Mouse (Mus musculus) myocyte (in vitro differentiated cells): ENCODE results near the gene Csrp2. TPM values are rescaled to one million over a fixed set of nuclear protein-coding genes. Genes with fewer than 3 reads are reported as not detected.

Experiments used
- H3K27me3 ChIP-seq: one replicate; pipeline ENCODE4 v1.6.1; 2011; ENCODE audit not compliant: control insufficient read depth, insufficient read depth, insufficient read length
- H3K36me3 ChIP-seq: one replicate; pipeline ENCODE4 v1.6.1; 2011; ENCODE audit not compliant: control insufficient read depth, insufficient read depth
- H3K4me2 ChIP-seq: one replicate; pipeline ENCODE4 v1.6.1; 2011; ENCODE audit warnings: low read depth, control low read depth
- H3K4me3 ChIP-seq: one replicate; pipeline ENCODE4 v1.5.1; 2011; ENCODE audit warnings: mild to moderate bottlenecking, control low read depth, moderate library complexity
- H3K79me2 ChIP-seq: one replicate; pipeline ENCODE4 v1.6.1; 2011; ENCODE audit not compliant: control insufficient read depth, insufficient read depth
- H3ac ChIP-seq: one replicate; pipeline ENCODE4 v1.6.1; 2011; ENCODE audit not compliant: control insufficient read depth, insufficient read length
- CEBPB ChIP-seq: IDR thresholded peaks from 2 replicates; pipeline ENCODE4 v1.6.1; 2011; ENCODE audit warnings: mild to moderate bottlenecking, moderate library complexity; ENCODE audit not compliant: poor library complexity, insufficient read depth, severe bottlenecking
- E2F4 ChIP-seq: IDR thresholded peaks from one replicate; pipeline ENCODE4 v1.6.1; 2011; ENCODE audit warnings: mild to moderate bottlenecking, control low read depth, moderate library complexity; ENCODE audit not compliant: insufficient read depth
- MAX ChIP-seq: IDR thresholded peaks from one replicate; pipeline ENCODE4 v1.6.1; 2011; ENCODE audit warnings: low read depth, mild to moderate bottlenecking, control low read depth
- MYOD1 ChIP-seq, 3 experiments: IDR thresholded peaks; one replicate each; pipeline ENCODE4 v1.6.1; 2011; ENCODE audit warnings: control low read depth in 2 of 3, low read depth in 2 of 3, mild to moderate bottlenecking in 2 of 3, moderate library complexity in 1 of 3; ENCODE audit not compliant: insufficient read length in 2 of 3, control insufficient read depth in 1 of 3
- MYOG ChIP-seq, 3 experiments: IDR thresholded peaks; one replicate each; pipeline ENCODE4 v1.6.1; 2011; ENCODE audit warnings: control low read depth in 2 of 3, low read depth in 2 of 3, mild to moderate bottlenecking in 2 of 3; ENCODE audit not compliant: insufficient read length in 2 of 3, control insufficient read depth in 1 of 3, insufficient read depth in 1 of 3
- POLR2A ChIP-seq: IDR thresholded peaks from one replicate; pipeline ENCODE4 v1.6.1; 2011; ENCODE audit warnings: low read depth, mild to moderate bottlenecking, control low read depth, moderate library complexity; ENCODE audit not compliant: insufficient read length
- POLR2AphosphoS2 ChIP-seq: IDR thresholded peaks from one replicate; pipeline ENCODE4 v1.6.1; 2011; ENCODE audit warnings: low read depth, control low read depth; ENCODE audit not compliant: insufficient read length
- REST ChIP-seq: IDR thresholded peaks from one replicate; pipeline ENCODE4 v1.6.1; 2011; ENCODE audit warnings: mild to moderate bottlenecking, control low read depth, moderate library complexity; ENCODE audit not compliant: insufficient read depth, insufficient read length
- SRF ChIP-seq: IDR thresholded peaks from one replicate; pipeline ENCODE4 v1.6.1; 2011; ENCODE audit warnings: low read depth; ENCODE audit not compliant: control insufficient read depth, insufficient read length
- TCF12 ChIP-seq: IDR thresholded peaks from one replicate; pipeline ENCODE4 v1.6.1; 2011; ENCODE audit warnings: mild to moderate bottlenecking, control low read depth; ENCODE audit not compliant: poor library complexity, insufficient read depth, severe bottlenecking
- TCF3 ChIP-seq: IDR thresholded peaks from one replicate; pipeline ENCODE4 v1.6.1; 2011; ENCODE audit warnings: low read depth, control low read depth; ENCODE audit not compliant: insufficient read length
- USF1 ChIP-seq: IDR thresholded peaks from one replicate; pipeline ENCODE4 v1.6.1; 2011; ENCODE audit warnings: low read depth, mild to moderate bottlenecking, control low read depth, moderate library complexity
- polyA plus RNA-seq: library from polyadenylated mRNA; unstranded; fragments of >200 nt; fragmentation: generic; extraction: Trizol; gene quantifications from one replicate; pipeline ENCODE4 v1.2.1, GENCODE M21; 2012; ENCODE audit warnings: missing spikeins

The Csrp2 gene
- polyA plus RNA-seq, 1 experiment = 264 TPM

GRCm38 (mm10) chr10:110879426-110880066, 40.0 kb upstream of the Csrp2 start:
- peak overlapping the region; percentile 41 for H3K4me2 ChIP-seq
- no peaks in the 10 kb centered on the region for H3K79me2 ChIP-seq
- H3K36me3 ChIP-seq = no peaks in the 10 kb centered on the region
- no peak overlapping the region for H3ac ChIP-seq
- TF ChIP-seq POLR2A (no peak), USF1 (no peak), TCF3 (no peak), MAX (no peak), REST (no peak), POLR2AphosphoS2 (no peak), CEBPB (no peak), SRF (no peak), MYOD1 (IDR thresholded peaks at IDR 0.05; ENCODE audit: control insufficient read depth in 1 of 3, insufficient read length in 2 of 3, low read depth in 2 of 3) (no peak), TCF12 (no peak), MYOG (IDR thresholded peaks at IDR 0.05; ENCODE audit: control insufficient read depth in 1 of 3, insufficient read depth in 1 of 3, insufficient read length in 2 of 3, low read depth in 2 of 3) (no peak), E2F4 (no peak)
- no peaks in the 10 kb centered on the region for H3K27me3 ChIP-seq
- no peak overlapping the region for H3K4me3 ChIP-seq

DNA sequence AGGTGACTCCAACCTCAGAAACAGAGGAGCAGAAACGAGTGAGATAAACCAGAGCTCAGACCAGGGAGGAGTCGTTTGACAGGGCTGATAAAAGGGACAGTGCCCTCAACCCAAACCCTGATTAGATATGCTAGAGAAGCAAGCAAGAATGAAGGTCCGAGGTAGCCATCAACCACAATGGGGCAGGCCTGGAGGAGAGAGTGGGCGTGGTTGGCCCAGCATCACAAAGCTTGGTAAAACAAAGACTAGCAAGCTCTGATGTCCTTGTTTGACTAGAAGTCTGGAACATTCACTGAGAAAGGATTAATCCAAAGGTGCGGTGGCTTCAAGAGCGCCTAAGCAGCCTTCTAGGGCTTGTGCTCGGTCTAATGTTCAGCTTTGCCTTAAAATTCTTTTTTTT, 38.2 kb upstream of the Csrp2 start:
- no peak overlapping the region for H3K4me3 ChIP-seq
- no peak for TF ChIP-seq CEBPB
- TF ChIP-seq SRF = no peak
- TF ChIP-seq TCF12 = no peak
- no peak for TF ChIP-seq REST
- no peak for TF ChIP-seq MAX
- TF ChIP-seq POLR2A = no peak
- TF ChIP-seq USF1 = no peak
- TF ChIP-seq TCF3 = no peak
- no peak for TF ChIP-seq MYOG (IDR thresholded peaks at IDR 0.05; ENCODE audit: control insufficient read depth in 1 of 3, insufficient read depth in 1 of 3, insufficient read length in 2 of 3, low read depth in 2 of 3)
- H3K36me3 ChIP-seq = no peaks in the 10 kb centered on the region
- no peak overlapping the region for H3ac ChIP-seq
- no peaks in the 10 kb centered on the region for H3K27me3 ChIP-seq
- H3K4me2 ChIP-seq = no peak overlapping the region
- no peaks in the 10 kb centered on the region for H3K79me2 ChIP-seq

DNA sequence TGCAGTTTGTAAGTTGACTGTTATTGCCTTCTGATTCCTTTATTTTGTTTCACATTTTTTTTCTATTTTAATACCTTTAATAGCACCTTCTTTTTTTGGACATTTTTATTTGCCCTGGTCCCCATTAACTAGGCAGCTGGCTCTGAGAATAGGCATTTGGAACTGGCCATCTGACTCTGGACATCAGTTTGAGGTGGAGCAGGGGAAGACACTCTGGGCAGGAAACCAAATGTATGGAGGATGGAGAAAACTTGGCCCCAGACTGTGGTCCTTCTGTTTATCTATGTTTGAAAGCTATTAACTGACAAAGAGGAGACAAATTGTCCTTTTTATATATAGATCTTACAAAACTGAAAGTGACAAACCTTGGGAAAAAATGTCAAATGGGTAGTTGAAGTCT, 36.9 kb upstream of the Csrp2 start:
- Histone ChIP-seq H3K4me2 (no peak overlapping the region), H3K4me3 (no peak overlapping the region), H3K79me2 (no peaks in the 10 kb centered on the region), H3ac (no peak overlapping the region), H3K36me3 (no peaks in the 10 kb centered on the region), H3K27me3 (no peaks in the 10 kb centered on the region)
- TF ChIP-seq CEBPB = no peak
- no peak for TF ChIP-seq MYOD1 (IDR thresholded peaks at IDR 0.05; ENCODE audit: control insufficient read depth in 1 of 3, insufficient read length in 2 of 3, low read depth in 2 of 3)
- no peak for TF ChIP-seq USF1
- no peak for TF ChIP-seq MYOG (IDR thresholded peaks at IDR 0.05; ENCODE audit: control insufficient read depth in 1 of 3, insufficient read depth in 1 of 3, insufficient read length in 2 of 3, low read depth in 2 of 3)
- TF ChIP-seq POLR2A = no peak
- no peak for TF ChIP-seq TCF12
- no peak for TF ChIP-seq POLR2AphosphoS2
- no peak for TF ChIP-seq SRF
- no peak for TF ChIP-seq E2F4
- no peak for TF ChIP-seq TCF3
- no peak for TF ChIP-seq REST
- no peak for TF ChIP-seq MAX

DNA sequence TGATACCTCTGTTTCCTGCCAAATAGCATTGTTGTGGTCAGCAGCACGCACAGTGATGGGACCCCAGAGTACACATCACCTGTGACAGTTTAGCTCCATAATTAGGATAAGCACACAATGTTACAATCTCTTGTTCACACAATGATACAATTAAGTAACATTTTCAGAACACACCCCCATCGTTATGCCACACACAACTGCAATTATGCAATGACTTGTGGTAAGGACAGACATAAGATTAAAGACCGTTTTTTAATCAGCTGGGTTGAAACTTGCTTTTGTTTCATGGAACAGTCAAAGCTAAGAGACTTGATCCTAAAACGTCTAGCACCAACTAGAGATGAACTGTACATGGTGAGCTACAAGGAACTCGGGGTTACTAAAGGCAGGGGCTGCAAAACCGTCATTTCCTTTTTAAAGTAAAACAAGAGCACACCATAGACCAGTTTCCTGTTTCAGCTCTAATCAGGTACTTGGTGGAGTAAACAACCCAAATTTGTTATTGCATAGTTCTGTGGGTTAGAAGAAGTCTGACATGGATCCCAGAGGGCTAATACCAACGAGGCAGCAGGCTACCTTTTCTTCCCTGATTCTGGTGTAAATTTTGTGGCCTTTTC, 28.8 kb upstream of the Csrp2 start:
- Histone ChIP-seq H3K36me3 (no peaks in the 10 kb centered on the region), H3K4me3 (no peak overlapping the region), H3K79me2 (no peaks in the 10 kb centered on the region), H3ac (no peak overlapping the region), H3K4me2 (no peak overlapping the region), H3K27me3 (no peaks in the 10 kb centered on the region)
- TF ChIP-seq MYOG (IDR thresholded peaks at IDR 0.05; ENCODE audit: control insufficient read depth in 1 of 3, insufficient read depth in 1 of 3, insufficient read length in 2 of 3, low read depth in 2 of 3) = no peak
- no peak for TF ChIP-seq TCF12
- TF ChIP-seq E2F4 = no peak
- TF ChIP-seq TCF3 = no peak
- TF ChIP-seq SRF = no peak
- no peak for TF ChIP-seq MAX
- no peak for TF ChIP-seq MYOD1 (IDR thresholded peaks at IDR 0.05; ENCODE audit: control insufficient read depth in 1 of 3, insufficient read length in 2 of 3, low read depth in 2 of 3)
- no peak for TF ChIP-seq POLR2A
- no peak for TF ChIP-seq USF1
- TF ChIP-seq REST = no peak
